Mouse (Mus musculus): ENCODE data around the gene Tmco4. TPM values are rescaled to one million over a fixed set of nuclear protein-coding genes. Genes with fewer than 3 reads are reported as not detected.

The Tmco4 gene
- polyA plus RNA-seq, 1 experiment from 2014 or later, result 1.4 TPM

DNA sequence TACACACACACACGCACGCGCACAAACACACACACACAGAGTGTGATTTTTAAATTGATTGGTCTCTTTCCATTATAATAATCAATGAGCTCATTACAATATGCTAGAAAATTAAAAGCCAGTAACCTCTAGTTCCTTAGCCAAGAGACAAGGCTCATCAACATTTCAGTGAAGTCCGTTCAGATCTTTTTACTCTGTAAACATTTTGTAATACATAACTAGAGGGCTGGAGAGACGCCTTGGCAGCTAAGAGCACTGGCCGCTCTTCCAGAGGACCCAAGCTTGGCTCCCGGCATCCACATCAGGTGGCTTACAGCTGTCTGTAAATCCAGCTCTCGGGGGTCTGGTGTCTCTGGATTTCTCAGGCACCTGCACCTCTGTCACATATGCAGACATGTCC, 7.3 kb downstream of the Tmco4 start:
- Histone ChIP-seq H3K4me1 (peaks cover 11% of the 10 kb centered on the region), H3K36me3 (no peaks in the 10 kb centered on the region), H3K4me3 (no peak overlapping the region), H3K9me3 (replicated peaks) (no peaks in the 10 kb centered on the region), H3K27ac (no peak overlapping the region), H3K27me3 (ENCODE audit: low read depth, poor library complexity, severe bottlenecking) (no peaks in the 10 kb centered on the region)
- no peak for DNase-seq (ENCODE audit: low spot score)
- WGBS, result 90% methylated on average over 8 of the region's 8 CpGs

DNA sequence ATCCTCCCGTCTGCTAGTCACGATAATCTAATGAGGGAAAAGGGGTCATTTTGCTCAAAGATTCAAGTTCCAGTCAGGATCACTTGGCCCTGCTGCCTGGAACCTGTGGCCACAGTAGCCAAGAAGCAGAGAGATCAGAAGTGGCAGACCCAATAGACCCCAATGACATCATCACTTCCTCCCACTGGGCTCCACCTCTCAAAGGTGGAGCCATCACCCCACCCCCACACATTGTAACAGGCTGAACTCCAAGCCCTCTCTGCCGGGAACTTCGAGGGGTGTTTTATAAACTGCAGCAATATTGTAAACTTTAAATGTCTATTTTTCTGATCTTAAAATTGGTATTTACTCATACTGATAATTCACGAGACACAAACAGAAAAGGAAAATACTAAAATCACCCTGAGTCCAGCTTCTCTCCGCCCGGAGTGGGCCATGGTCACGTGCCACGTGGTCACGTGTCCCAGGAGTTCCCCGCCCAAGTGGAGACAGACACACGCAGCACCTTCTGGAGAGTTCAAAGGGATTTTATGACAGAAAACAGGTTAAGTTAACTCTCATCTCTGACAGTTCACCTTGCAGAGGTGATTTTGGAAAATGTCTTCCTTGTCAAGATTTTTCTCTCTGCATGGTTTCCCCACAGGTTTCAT, 8.2 kb downstream of the Tmco4 start:
- no peaks in the 10 kb centered on the region for H3K9me3 ChIP-seq (replicated peaks)
- no peak overlapping the region for H3K27ac ChIP-seq
- DNase-seq (ENCODE audit: low spot score), result peak; percentile 45
- H3K27me3 ChIP-seq (ENCODE audit: low read depth, poor library complexity, severe bottlenecking), result no peaks in the 10 kb centered on the region
- 19% methylated on average over 12 of the region's 12 CpGs for WGBS
- peaks cover 7% of the 10 kb centered on the region for H3K4me1 ChIP-seq
- no peaks in the 10 kb centered on the region for H3K36me3 ChIP-seq
- peak overlapping the region; percentile 38 for H3K4me3 ChIP-seq

DNA sequence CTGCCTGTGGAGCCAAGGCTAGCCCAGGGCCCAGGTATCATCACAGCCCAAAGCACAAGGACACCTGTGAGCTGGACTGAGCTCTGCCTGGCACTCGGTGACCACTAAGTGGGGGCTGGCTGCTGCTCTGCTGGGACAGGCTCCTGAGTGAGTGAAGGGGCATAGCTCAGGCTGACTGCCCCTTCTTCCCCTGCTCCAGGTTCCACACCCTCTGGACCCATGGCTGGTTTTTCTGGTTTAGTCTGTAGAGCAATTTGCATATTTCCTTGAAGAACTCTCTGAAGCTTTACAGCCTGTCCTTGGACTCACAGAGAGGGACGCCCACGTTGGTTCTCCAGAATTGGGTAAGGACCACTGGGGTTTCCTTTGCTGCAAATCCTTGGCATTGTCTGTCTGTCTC, 10.7 kb downstream of the Tmco4 start:
- 74% methylated on average over 3 of the region's 3 CpGs for WGBS
- no peaks in the 10 kb centered on the region for H3K27me3 ChIP-seq (ENCODE audit: low read depth, poor library complexity, severe bottlenecking)
- H3K9me3 ChIP-seq (replicated peaks), result no peaks in the 10 kb centered on the region
- no peak overlapping the region for H3K27ac ChIP-seq
- H3K36me3 ChIP-seq, result no peaks in the 10 kb centered on the region
- peaks cover 7% of the 10 kb centered on the region for H3K4me1 ChIP-seq
- H3K4me3 ChIP-seq, result no peak overlapping the region
- no peak for DNase-seq (ENCODE audit: low spot score)

GRCm38 (mm10) chr4:138984744-138985143, 12.1 kb downstream of the Tmco4 start:
- Histone ChIP-seq H3K27ac (no peak overlapping the region), H3K36me3 (no peaks in the 10 kb centered on the region), H3K27me3 (ENCODE audit: low read depth, poor library complexity, severe bottlenecking) (no peaks in the 10 kb centered on the region), H3K4me1 (peaks cover 7% of the 10 kb centered on the region), H3K9me3 (replicated peaks) (no peaks in the 10 kb centered on the region), H3K4me3 (no peak overlapping the region)
- no peak for DNase-seq (ENCODE audit: low spot score)
- 77% methylated on average over 7 of the region's 7 CpGs for WGBS

DNA sequence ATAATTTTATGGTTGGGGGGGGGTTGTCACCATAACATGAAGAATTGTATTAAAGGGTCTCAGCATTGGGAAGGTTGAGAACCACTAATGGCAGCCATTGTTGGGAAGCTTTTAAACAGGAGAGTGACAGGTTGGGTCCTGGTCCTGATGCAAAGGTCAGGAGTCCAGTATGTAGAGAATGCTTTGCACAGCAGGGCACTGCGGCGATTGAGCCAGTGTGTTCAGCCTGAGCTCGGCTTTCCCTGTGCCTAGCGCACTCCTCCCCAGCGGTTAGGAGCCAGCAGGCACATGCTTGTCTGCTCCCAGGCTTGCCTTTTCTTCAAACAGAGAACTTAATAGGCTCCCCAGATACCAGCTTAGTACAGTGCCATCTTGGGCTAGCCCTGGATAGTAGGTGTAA, 13.6 kb downstream of the Tmco4 start:
- 68% methylated on average over 5 of the region's 5 CpGs for WGBS
- Histone ChIP-seq H3K4me1 (no peaks in the 10 kb centered on the region), H3K9me3 (replicated peaks) (no peaks in the 10 kb centered on the region), H3K4me3 (no peak overlapping the region), H3K27me3 (ENCODE audit: low read depth, poor library complexity, severe bottlenecking) (no peaks in the 10 kb centered on the region), H3K36me3 (no peaks in the 10 kb centered on the region), H3K27ac (no peak overlapping the region)
- no peak for DNase-seq (ENCODE audit: low spot score)

- no peaks in the 10 kb centered on the region for H3K36me3 ChIP-seq
- H3K4me3 ChIP-seq, result no peak overlapping the region
- H3K4me1 ChIP-seq, result no peaks in the 10 kb centered on the region
- no peaks in the 10 kb centered on the region for H3K9me3 ChIP-seq (replicated peaks)
- 82% methylated on average over 3 of the region's 3 CpGs for WGBS
- no peak for DNase-seq (ENCODE audit: low spot score)
- H3K27me3 ChIP-seq (ENCODE audit: low read depth, poor library complexity, severe bottlenecking), result no peaks in the 10 kb centered on the region
- H3K27ac ChIP-seq, result no peak overlapping the region
Observed at GRCm38 (mm10) chr4:138994389-138994788, 21.7 kb downstream of the Tmco4 start.

GRCm38 (mm10) chr4:138996410-138996809, 23.7 kb downstream of the Tmco4 start:
- 79% methylated on average over 5 of the region's 5 CpGs for WGBS
- H3K27me3 ChIP-seq (ENCODE audit: low read depth, poor library complexity, severe bottlenecking), result no peaks in the 10 kb centered on the region
- H3K4me3 ChIP-seq, result no peak overlapping the region
- no peak overlapping the region for H3K27ac ChIP-seq
- no peaks in the 10 kb centered on the region for H3K36me3 ChIP-seq
- H3K9me3 ChIP-seq (replicated peaks), result no peaks in the 10 kb centered on the region
- peaks cover 6% of the 10 kb centered on the region for H3K4me1 ChIP-seq
- DNase-seq (ENCODE audit: low spot score), result no peak

GRCm38 (mm10) chr4:138997121-138997520, 24.4 kb downstream of the Tmco4 start:
- no peaks in the 10 kb centered on the region for H3K9me3 ChIP-seq (replicated peaks)
- H3K27me3 ChIP-seq (ENCODE audit: low read depth, poor library complexity, severe bottlenecking), result no peaks in the 10 kb centered on the region
- no peak for DNase-seq (ENCODE audit: low spot score)
- WGBS, result 88% methylated on average over 4 of the region's 4 CpGs
- no peaks in the 10 kb centered on the region for H3K36me3 ChIP-seq
- H3K27ac ChIP-seq, result no peak overlapping the region
- H3K4me3 ChIP-seq, result no peak overlapping the region
- H3K4me1 ChIP-seq, result peaks cover 6% of the 10 kb centered on the region

GRCm38 (mm10) chr4:138998611-138999010, 25.9 kb downstream of the Tmco4 start:
- Histone ChIP-seq H3K27ac (no peak overlapping the region), H3K27me3 (ENCODE audit: low read depth, poor library complexity, severe bottlenecking) (no peaks in the 10 kb centered on the region), H3K4me3 (no peak overlapping the region), H3K9me3 (replicated peaks) (no peaks in the 10 kb centered on the region), H3K4me1 (peaks cover 6% of the 10 kb centered on the region), H3K36me3 (no peaks in the 10 kb centered on the region)
- DNase-seq (ENCODE audit: low spot score), result no peak
- WGBS, result 88% methylated on average over 11 of the region's 11 CpGs

- H3K4me1 ChIP-seq, result peaks cover 6% of the 10 kb centered on the region
- 46% methylated on average over 2 of the region's 2 CpGs for WGBS
- no peak overlapping the region for H3K27ac ChIP-seq
- 0 out of 2 replicates have a peak, but pooled peaks cover 7% of the 10 kb centered on the region for H3K27me3 ChIP-seq (ENCODE audit: low read depth, poor library complexity, severe bottlenecking)
- H3K36me3 ChIP-seq, result no peaks in the 10 kb centered on the region
- no peak overlapping the region for H3K4me3 ChIP-seq
- no peak for DNase-seq (ENCODE audit: low spot score)
- H3K9me3 ChIP-seq (replicated peaks), result no peaks in the 10 kb centered on the region
Observed at GRCm38 (mm10) chr4:139001026-139001425, 28.3 kb downstream of the Tmco4 start.

DNA sequence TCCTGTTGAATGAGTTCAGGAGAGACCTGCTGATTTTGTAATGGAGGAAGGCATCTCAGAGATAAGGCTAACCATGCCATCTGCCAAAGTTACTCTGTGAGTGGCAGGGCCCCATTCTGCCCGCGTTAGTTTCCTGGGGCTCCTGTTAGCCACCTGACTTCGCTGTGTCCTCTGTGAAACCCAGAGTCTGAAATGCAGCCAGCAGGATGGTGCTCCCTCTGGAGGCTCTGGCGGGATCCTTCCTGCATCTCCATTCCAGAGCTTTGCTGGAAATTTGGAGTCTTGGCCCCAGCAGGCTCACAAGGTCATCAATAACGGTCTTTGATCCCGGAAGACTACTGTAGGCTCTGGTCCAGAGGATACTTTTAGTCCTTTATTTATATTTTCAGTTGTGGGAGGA, 28.7 kb downstream of the Tmco4 start:
- H3K27me3 ChIP-seq (ENCODE audit: low read depth, poor library complexity, severe bottlenecking), result 0 out of 2 replicates have a peak, but pooled peaks cover 9% of the 10 kb centered on the region
- no peaks in the 10 kb centered on the region for H3K9me3 ChIP-seq (replicated peaks)
- no peak overlapping the region for H3K27ac ChIP-seq
- no peaks in the 10 kb centered on the region for H3K36me3 ChIP-seq
- 30% methylated on average over 6 of the region's 6 CpGs for WGBS
- H3K4me3 ChIP-seq, result no peak overlapping the region
- peaks cover 6% of the 10 kb centered on the region for H3K4me1 ChIP-seq
- DNase-seq (ENCODE audit: low spot score), result no peak

DNA sequence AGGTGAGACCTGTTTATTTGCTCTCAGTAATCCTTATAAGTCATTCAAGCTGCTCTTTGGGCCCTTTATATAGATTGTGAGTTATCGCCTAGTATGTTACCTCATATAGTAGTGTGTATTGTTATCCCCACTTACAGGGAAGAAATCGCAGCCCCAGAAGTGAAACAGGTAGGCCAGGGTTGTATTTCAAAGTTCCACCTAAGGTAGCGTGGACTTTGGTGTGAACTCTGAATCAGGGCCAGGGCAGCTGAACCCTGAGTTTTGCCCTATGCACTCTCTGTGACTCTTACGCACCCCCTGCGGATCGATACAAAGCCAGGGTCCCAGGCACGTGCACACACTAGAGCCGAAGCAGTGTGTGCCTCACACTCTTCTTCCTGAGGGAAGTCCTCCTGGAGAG, 31.4 kb downstream of the Tmco4 start:
- WGBS, result 84% methylated on average over 8 of the region's 8 CpGs
- DNase-seq (ENCODE audit: low spot score), result no peak
- H3K27ac ChIP-seq, result no peak overlapping the region
- H3K4me1 ChIP-seq, result peaks cover 14% of the 10 kb centered on the region
- H3K27me3 ChIP-seq (ENCODE audit: low read depth, poor library complexity, severe bottlenecking), result 0 out of 2 replicates have a peak, but pooled peaks cover 14% of the 10 kb centered on the region
- no peaks in the 10 kb centered on the region for H3K36me3 ChIP-seq
- H3K4me3 ChIP-seq, result no peak overlapping the region
- H3K9me3 ChIP-seq (replicated peaks), result no peaks in the 10 kb centered on the region

GRCm38 (mm10) chr4:139005214-139005613, 32.5 kb downstream of the Tmco4 start:
- no peak for DNase-seq (ENCODE audit: low spot score)
- Histone ChIP-seq H3K27ac (no peak overlapping the region), H3K27me3 (ENCODE audit: low read depth, poor library complexity, severe bottlenecking) (0 out of 2 replicates have a peak, but pooled peaks cover 14% of the 10 kb centered on the region), H3K36me3 (no peaks in the 10 kb centered on the region), H3K4me1 (peaks cover 14% of the 10 kb centered on the region), H3K9me3 (replicated peaks) (no peaks in the 10 kb centered on the region), H3K4me3 (no peak overlapping the region)
- WGBS, result 76% methylated on average over 6 of the region's 6 CpGs

GRCm38 (mm10) chr4:139007353-139007752, 34.7 kb downstream of the Tmco4 start:
- 0 out of 2 replicates have a peak overlapping the region, but pooled peaks have one; percentile 9 for H3K27ac ChIP-seq
- no peaks in the 10 kb centered on the region for H3K9me3 ChIP-seq (replicated peaks)
- DNase-seq (ENCODE audit: low spot score), result no peak
- H3K4me1 ChIP-seq, result peaks cover 8% of the 10 kb centered on the region
- 0 out of 2 replicates have a peak, but pooled peaks cover 14% of the 10 kb centered on the region for H3K27me3 ChIP-seq (ENCODE audit: low read depth, poor library complexity, severe bottlenecking)
- 87% methylated on average over 3 of the region's 3 CpGs for WGBS
- H3K4me3 ChIP-seq, result no peak overlapping the region
- no peaks in the 10 kb centered on the region for H3K36me3 ChIP-seq
